Mouse (Mus musculus): ENCODE results near the gene Akap14. TPM values are rescaled to one million over a fixed set of nuclear protein-coding genes. Genes with fewer than 3 reads are reported as not detected.
"Not testable (repeated sequence)": the region's sequence is repeated elsewhere in the genome, so short reads cannot be mapped to it uniquely, and the experiment has no call there.

The Akap14 gene
- polyA plus RNA-seq (2012; rRNA removed) = not detected in 2 replicates

DNA sequence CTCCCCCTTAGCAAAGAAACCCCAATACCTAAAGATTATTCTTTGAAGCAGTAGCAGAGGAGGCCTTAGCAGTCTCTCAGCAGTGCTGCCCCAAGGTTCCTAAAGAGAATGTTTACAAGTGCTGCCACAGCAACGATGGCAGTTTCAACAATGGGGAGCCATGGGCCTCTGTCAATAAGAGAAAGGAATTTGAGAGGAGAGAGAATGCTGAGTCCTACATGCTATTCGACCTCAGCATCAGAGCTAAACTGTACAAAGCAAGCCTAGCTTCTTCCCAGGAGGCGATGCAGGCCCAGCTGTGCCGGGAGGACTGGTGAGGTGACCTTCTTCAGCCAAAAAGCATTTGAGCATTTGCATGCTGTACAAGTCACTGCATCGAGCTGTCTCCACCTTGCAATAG is at the start of gene Akap14:
Akap14 (minus strand) TSS at position 101 of the 400 bp plus-strand sequence.
- no peak for DNase-seq (ENCODE audit: low spot score)

GRCm38 (mm10) chrX:37210941-37211340 is 42.3 kb upstream of the Akap14 start, which contains the start of gene Gm9:
Gene Gm9 (minus strand): TSS chrX:37211041.
- no peak for DNase-seq (ENCODE audit: low spot score)

DNA sequence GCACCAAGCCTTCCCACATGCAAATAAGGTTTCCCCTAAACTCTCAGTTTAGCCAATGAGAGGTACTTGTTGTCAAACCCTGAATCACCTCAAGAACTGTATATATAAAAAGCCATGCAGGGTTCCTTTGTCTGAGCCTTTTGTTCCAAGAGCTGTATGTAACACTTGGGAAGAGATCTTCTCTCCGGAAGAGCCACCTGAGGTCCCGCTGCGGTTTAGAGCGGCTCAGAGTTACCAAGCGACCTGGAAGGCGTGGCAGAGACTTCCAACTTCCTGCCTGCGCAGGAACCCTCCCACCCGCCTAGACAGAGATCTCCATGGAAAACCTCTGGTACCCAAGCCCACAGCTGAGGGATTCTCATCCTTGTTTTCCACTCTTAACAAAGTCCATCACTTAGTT is 30.0 kb upstream of the Akap14 start:
- DNase-seq (ENCODE audit: low spot score) = no peak

GRCm38 (mm10) chrX:37191744-37192379 is 23.2 kb upstream of the Akap14 start:
- DNase-seq (ENCODE audit: low spot score) = no peak

GRCm38 (mm10) chrX:37191105-37191743 is 22.6 kb upstream of the Akap14 start, which contains the start of the genes Ndufa1 and Rnf113a1:
Gene Ndufa1 (minus strand): TSS chrX:37191163.
Gene Rnf113a1 (plus strand): TSS chrX:37191245.
- peak; percentile 66 for DNase-seq (ENCODE audit: low spot score)

- DNase-seq (ENCODE audit: low spot score) = no peak
These were observed 22.1 kb upstream of the Akap14 start for GRCm38 (mm10) chrX:37190755-37191104.

- not testable (repeated sequence) for DNase-seq (ENCODE audit: low spot score)
These were observed 15.8 kb upstream of the Akap14 start for GRCm38 (mm10) chrX:37184401-37184800.

DNA sequence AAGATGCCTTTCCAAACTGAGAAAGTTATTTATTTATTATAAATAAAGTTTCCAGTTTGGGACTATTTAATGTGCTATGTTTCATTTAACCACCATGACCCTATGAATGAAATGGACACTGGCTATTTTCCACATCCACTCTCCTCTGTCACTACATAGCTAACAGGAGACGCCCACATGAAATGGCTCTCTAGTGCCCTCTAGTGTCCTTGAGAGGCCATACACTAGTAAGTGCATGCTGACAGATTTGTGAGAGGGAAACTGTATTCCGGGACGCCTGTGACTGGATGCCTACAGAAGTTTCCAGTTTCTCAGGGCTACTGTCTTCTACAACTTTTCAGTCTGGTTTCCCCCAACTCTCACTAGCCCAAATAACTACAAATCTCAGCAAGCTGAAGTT is 1.6 kb downstream of the Akap14 start:
- no peak for DNase-seq (ENCODE audit: low spot score)

GRCm38 (mm10) chrX:37163115-37163514 is 5.5 kb downstream of the Akap14 start:
- DNase-seq (ENCODE audit: low spot score) = no peak

DNA sequence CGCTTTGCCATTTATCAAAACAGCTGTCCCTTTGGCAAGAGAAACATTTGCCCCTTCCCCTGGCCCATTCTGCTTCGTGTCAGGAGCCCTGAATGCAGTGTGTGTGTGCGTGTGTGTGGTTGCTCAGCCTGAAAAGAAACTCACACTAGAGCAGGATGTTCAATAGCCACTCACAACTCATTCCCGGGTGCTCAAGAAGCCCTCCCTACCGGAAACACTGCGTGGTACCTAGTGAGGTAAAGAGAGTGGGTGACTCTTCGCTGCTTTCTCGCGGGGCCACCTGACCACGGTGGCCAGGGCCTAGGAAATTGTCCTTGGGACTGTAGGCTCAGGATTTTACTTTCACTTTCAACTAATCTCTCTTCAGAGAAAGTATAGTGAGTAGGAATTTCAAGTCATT is 7.5 kb downstream of the Akap14 start:
- no peak for DNase-seq (ENCODE audit: low spot score)

DNA sequence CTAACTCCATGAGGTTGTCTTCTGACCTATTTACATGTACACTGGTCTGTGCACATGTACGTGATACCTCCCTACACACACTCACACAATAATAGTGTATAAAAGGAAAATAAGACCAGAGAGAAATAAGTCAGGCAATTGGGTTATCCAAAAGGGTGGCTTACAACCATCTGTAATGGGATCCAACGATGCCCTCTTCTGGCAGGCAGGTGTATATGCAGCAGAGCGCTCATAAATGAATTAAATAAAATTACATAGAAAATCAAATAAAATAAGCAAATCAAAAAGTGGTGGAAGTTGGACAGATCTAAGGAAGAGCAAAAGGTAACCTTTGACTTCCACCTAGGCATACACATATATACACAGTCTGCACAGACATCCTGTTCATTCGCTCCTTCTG is 10.8 kb downstream of the Akap14 start:
- no peak for DNase-seq (ENCODE audit: low spot score)

- no peak for DNase-seq (ENCODE audit: low spot score)
These were observed 23.7 kb downstream of the Akap14 start for GRCm38 (mm10) chrX:37144954-37145353.

GRCm38 (mm10) chrX:37144498-37144897 is 24.1 kb downstream of the Akap14 start:
- not testable (repeated sequence) for DNase-seq (ENCODE audit: low spot score)

- no peak for DNase-seq (ENCODE audit: low spot score)
These were observed 26.9 kb downstream of the Akap14 start for GRCm38 (mm10) chrX:37141732-37142131.

- peak; percentile 36 for DNase-seq (ENCODE audit: low spot score)
These were observed 41.8 kb downstream of the Akap14 start, which contains the start of gene Nkap for GRCm38 (mm10) chrX:37126671-37127358. Gene Nkap (plus strand): TSS chrX:37126795.

- no peak for DNase-seq (ENCODE audit: low spot score)
These were observed 43.1 kb downstream of the Akap14 start for GRCm38 (mm10) chrX:37125511-37125910.

DNA sequence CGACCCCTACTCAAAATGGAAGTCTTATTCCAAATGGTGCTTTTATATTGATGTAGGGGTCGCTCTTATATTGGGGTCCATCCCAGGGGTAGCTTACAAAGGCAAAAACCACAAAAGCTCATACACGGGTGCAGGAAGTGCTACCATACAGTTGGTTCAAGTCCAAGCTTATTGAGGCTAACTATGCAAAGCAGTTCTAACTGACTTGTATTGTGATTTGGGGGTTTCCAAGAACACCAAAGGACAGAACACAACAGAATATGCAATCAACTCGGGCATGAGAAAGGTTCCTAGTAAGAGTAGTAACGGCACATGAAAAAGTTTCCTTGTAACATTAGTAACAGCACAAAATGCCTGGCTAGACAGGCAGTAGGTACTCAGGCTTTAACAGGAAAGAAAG is 48.4 kb downstream of the Akap14 start:
- DNase-seq (ENCODE audit: low spot score) = no peak

DNA sequence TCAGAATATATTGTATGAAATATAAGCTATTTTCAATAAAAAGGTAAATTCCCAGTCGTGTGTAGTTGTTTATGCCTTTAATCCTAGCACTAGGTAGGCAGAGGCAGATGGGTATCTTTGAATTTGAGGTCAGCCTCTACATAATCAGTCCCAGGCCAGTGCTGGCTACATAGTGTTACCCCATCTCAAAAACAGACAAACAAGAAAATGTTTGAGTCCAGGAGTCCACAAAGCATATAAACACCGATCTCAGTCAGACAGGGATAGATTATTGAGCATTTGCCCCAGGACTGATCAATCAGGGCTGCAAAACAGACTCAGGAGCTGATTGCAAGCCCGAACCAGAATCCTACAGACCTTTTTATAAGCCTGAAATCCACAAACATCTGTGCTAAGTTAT is 49.1 kb downstream of the Akap14 start:
- DNase-seq (ENCODE audit: low spot score) = no peak

GRCm38 (mm10) chrX:37117085-37117484 is 51.6 kb downstream of the Akap14 start:
- DNase-seq (ENCODE audit: low spot score) = no peak

DNA sequence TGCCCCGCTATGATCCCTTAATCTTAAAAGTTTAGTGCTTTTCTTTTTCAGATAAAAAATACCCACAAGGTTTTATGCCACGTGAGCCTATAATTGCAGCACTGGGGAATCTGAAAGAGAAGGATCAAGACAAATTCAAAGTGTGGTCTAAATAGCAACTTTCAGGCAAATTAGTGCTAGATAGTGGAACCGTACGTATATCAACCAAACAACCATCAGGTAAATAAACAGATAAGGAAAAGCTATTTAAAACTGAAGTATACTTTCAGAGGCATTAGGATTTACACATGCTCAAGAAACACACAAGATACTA is 57.8 kb downstream of the Akap14 start:
- DNase-seq (ENCODE audit: low spot score) = no peak

DNA sequence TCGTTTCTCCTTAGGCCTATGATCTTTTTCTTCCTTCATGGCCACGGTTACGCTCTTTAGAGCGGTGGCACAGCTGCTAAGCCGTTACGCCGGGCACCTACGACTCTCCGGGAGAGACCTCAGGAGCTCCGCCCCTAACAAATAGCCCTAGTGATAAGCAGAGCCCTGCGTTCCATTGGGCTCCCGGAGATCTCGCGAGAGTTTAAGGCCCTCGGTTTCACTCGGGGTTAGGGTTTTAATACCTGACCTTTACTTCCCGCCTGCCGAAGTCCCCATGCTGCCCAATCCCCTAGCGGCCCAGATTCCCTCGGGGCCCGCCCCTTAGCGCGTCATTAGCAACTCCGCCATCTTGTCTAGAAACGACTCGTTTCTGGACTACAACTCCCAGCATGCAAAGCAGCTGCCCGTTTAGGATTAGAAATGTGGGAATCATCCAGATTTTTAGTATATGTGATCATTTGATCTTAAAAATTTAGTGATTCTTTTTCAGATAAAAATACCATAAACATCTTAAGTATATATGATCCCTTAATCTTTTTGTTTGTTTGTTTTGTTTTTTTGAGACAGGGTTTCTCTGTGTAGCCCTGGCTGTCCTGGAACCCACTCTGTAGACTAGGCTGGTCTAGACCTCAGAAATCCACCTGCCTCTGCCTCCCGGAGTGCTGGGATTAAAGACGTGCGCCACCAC is 58.3 kb downstream of the Akap14 start, which contains the start of gene Upf3b:
Upf3b (minus strand) TSS at position 130 of the 688 bp plus-strand sequence.
- peak; percentile 52 for DNase-seq (ENCODE audit: low spot score)

DNA sequence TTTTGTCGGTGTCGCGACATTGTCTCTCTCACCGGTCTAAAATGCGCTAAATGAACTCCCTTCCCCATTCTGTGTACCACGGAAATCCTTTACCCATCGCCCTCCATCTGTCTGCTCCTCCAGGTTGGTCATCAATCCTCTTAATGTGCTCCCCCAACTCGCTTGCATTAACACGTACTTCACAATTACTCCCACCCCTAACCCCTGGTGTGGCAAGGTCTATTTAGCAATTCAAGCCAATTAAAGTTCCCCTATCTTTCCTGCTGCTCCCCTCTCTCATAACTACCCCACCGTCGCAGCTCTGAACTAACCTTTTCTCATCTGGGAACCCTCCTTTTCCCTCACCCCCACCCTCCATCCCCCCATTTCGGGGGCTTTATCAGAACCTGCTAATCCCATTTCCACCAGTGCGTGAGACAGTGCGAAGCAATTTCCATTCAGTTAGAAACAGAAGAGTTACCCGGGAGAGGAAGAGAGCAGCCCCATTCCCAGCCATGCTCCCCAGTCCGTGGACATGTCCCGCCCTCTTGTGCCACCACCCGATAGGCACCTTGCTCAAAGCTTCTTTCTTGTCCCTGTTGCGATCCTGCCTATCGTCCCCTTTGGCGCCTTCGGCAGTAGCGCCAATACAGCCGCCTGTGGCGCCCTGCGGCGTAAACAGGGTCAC is 59.0 kb downstream of the Akap14 start:
- DNase-seq (ENCODE audit: low spot score) = no peak

Data from urinary bladder, adult 2 months (tissue).